Mouse (Mus musculus) cerebral cortex, adult 2 months (tissue): ENCODE measurements around the gene Polr2l.

Source experiments
- WGBS: fragments of 180-500 bp; shearing (Covaris S2); methylation state at CpG from one replicate; pipeline ENCODE4 v1.1.7; 2018; 5-methylcytosine and 5-hydroxymethylcytosine counted together

Polr2l gene

DNA sequence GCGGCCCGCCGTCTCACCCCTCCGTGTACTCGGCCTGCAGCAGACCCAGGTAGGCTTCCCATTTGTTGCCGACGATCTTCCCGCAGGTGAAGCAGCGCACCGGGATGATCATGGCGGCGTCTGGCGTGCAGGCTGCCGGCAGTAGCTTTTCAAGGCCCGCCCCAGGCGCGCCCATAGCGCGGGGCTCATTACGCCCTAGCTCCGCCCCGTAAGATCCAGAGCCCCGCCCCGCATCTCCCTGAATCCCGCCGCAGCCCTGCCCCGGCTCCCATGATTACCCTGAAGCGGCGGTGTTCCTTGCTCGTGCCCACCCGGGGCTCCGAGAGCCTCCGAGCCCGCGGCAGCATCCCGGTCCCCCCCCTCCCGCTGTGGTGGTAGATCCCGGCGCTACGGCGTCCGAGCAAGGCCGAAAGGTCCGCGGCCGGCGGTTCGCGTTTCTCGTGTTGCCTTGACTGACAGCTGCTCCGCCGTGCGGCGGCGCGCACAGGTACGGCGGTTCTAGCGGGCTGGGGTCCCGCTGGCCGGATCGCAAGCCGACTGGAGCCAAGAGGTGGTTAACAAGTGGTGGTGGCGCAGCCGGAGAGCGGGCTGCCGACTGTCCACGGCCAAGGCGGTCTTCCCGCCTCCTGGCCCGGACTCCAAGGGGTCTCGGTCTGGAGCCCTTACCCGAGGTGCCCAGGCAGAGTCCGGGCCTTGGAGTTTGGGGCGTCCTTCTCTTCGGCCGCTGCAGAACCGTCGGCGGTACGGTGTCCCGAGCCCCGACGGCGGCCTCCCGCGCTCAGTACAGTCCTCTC is at the start of gene Polr2l, which contains the start of gene Tspan4:
TSS of gene Polr2l (minus strand) at position 122 of the 794 bp plus-strand sequence.
TSS of gene Tspan4 (plus strand) at position 230 of the 794 bp plus-strand sequence.
- 1% methylated on average over 87 of the region's 87 CpGs for WGBS

DNA sequence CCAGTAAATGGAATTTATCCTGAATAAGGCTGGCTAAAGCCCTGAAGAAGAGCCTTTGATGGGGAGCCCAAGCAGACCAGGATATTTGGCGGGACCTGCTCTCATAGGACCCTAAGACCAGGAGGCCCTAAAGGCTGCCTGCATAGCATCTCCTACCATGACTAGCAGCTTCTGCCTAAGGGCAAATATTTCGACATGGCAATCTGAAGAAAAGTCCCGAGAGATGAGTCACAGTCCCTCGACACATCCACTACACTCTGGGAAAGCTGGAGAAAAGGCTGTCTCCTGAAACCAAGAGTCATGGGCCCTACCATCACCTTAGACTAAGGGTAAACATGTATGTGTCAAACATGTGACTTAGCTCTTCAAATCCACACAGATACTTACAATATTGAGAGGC is 49.3 kb upstream of the Polr2l start:
- WGBS = 94% methylated on average over 4 of the region's 4 CpGs

DNA sequence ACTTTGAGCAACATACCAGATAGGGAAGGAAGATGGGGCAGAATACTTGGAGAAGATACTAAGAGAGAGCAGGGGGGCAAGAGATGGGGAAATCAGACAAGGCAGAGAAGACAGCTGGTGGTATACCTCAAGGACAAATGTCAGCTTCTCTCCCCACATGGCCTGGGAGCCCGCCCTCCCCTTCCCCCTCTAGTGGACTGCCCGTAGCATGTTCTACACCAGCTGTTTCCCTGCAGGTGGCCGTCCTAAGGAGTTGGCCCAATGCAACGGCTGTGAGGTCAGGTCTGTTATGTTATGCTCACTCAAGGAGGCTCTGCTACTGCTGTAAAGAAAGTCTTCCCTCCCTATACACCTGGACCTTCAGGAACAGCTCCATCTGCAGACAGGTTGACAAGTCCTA is 48.1 kb upstream of the Polr2l start:
- WGBS = 68% methylated on average over 4 of the region's 4 CpGs

DNA sequence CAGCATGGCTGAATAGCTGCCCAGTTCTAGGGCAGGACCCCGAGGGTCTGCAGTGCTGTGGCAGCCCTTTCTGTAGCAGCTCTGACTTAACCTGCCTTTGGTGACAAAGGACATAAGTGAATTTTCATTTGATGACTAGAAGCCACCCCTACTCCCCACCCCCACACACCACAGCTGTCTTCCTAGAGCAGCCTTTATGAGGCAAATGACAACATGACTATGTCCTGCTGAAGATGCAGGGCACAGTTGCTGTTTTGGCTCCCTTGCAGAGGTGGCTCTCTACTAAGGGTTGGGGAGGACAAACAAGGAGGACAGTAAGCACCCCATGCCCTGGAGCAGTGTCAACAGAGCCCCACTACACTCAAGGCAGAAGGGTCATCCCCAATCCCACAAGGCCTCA is 44.9 kb upstream of the Polr2l start:
- WGBS = 92% methylated on average over 1 of the region's 1 CpGs

DNA sequence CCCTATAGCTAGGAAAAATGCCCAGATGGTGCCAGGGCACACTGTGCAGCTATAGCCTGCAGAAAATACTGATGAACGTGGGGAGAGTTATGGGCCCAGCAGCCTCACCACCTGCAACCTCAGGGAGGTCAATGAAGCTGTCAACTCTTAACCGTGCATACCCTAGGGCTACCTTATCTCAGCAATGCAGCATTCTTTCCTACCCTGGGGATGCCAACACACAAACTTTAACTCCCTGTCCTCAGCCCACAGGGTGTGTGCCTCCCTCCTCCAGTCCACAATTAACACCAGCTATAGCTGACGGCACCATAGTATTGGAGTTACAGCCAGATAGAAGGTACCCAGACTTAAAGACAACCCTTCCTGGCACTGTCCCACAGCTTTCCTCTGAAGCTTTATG is 44.0 kb upstream of the Polr2l start:
- 87% methylated on average over 3 of the region's 3 CpGs for WGBS

DNA sequence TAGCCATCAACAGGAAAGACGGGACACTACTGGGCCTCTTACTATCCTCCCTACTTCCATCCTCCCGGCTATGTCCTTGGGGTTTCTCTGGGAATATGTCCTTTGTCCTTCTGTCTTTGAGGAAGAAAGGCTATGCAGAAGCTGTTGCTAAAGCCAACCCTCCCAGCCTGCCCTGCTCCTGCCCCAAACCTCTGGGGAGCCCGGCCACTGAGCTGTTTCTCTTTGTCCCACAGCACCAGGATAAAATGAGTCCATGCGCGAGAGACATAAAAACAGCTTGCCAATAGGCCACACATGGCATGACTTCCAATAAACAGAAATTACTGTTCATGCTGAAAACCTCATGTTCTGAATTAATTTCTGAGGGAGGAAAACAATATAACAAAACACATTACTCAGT is 43.4 kb upstream of the Polr2l start:
- 83% methylated on average over 5 of the region's 5 CpGs for WGBS

DNA sequence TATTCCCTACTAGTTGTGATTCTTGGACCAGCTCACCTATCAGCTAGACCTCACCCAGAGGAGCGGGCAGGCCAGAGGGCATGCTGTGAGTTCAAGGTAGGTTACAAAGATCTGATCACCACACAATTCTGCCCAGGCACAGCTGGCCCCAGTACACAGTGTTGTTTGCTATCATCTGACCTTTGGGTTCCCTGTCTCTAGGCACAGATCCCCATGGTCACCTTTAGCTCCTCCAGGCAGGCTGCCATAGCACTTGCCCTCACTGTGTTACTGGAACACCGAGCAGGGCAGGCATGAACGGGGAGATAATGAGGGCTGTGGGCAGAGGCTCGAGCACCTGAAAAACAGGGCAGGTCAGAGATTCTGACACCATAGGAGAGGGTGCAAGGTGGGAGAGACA is 42.7 kb upstream of the Polr2l start:
- WGBS = 92% methylated on average over 4 of the region's 4 CpGs

DNA sequence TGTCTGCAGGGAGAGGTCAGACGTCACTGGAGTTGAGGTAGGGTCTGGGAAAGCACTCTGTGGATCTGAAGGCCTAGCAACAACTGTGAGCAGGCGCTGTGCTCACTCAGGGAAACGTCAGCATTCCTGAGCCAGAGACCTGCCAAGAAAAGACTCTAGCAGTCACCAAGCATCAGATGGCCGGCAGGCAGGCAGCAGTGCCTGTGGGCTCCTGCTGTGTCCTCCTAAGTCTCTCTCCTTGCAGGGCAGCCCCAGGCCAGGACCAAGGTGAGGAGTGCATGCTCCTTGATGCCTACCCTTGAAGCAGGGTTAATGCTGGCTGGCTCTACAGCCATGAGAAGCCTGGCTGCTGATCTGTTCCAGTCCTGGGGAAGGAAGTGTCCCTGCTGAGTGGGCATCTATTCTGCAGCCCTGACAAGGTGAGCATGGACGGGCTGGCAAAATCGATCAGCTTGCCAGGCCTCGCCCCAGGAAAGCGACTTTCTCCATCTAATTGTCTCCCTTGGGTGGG is 35.8 kb upstream of the Polr2l start:
- 70% methylated on average over 8 of the region's 8 CpGs for WGBS

DNA sequence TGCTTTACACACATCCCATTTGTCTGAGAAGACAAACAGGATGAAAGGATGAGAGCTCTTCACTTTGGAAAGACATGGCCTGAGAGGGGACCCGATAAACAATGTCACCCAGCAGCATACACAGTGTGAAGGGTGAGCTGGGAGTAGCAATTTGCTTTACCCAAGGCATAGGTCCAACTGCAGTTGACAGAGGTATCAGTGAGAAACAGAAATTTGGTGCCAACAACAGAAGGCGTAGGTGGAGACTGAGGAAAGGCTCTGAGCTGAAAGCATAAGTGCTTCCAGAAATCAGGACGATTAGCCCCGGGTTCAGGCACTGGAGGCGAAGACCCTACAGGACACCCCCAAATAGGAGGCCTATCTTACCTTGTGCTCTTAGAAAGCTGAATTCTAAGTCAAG is 35.3 kb upstream of the Polr2l start:
- 72% methylated on average over 5 of the region's 5 CpGs for WGBS

DNA sequence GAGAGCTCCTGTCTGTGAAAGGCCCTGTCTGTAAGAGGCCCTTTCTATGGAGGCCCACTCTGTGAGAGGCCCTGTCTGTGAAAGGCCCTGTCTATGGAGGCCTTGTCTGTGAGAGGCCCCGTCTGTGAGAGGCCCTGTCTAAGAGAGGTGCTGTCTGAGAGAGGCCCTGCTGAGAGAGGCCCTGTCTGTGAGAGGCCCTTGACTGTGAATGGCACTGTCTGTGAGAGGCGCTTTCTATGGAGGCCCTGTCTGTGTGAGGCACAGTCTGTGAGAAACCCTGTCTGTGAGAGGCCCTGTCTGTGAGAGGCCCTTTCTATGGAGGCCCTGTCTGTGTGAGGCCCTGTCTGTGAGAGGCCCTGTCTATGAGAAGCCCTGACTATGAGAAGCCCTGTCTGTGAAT is 31.3 kb upstream of the Polr2l start:
- WGBS = 87% methylated on average over 2 of the region's 2 CpGs

DNA sequence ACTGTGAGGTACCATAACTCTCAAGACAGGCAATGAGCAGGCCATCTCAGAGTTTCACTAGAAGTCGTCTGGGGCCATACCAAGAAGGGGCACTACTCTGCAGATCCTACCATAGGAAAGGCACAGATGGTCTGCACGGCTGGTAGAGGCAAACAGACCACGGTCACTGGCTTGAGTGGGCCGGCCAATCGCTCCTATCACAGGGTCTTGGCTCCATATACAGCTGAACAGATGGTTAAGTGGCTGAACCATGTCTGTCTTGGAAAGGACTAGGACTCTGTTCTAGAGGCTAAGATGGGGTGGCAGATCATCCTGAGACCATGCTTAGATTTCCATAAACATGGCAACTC is 27.6 kb upstream of the Polr2l start:
- 84% methylated on average over 5 of the region's 5 CpGs for WGBS

DNA sequence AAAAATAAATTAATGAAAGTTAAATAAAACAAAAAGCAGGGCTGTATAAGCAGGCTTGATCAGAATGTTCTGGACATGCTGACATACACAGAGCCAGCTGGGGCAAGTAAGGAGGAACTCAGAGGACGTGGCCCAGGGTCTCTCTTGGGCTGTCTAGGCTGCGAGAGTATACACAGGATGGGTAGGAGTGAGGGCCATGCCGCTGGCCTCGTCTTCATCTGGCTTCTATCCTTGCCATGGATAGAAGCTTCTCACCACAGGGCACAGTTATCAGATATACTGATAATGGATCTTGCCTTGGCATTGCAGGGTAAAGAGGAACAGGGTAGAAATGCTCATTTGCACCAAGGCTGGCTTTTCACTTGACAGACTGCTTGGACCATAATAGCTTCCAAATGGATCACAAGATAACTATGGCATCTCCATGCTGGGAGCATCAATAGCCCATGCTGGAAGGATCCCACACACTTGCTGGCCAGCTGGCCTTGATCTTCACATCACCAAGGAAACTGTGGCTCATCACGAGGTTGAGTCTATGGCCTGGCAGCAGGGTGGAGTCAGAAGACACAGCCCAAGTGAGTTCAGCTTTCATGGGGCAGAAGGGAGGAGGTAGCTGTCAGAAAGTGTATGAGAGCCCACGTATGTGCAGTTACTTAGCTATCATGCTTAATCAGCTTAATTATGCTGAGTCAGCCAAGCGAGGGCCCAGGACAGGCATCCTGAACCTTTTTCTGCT is 27.1 kb upstream of the Polr2l start:
- 84% methylated on average over 7 of the region's 7 CpGs for WGBS

DNA sequence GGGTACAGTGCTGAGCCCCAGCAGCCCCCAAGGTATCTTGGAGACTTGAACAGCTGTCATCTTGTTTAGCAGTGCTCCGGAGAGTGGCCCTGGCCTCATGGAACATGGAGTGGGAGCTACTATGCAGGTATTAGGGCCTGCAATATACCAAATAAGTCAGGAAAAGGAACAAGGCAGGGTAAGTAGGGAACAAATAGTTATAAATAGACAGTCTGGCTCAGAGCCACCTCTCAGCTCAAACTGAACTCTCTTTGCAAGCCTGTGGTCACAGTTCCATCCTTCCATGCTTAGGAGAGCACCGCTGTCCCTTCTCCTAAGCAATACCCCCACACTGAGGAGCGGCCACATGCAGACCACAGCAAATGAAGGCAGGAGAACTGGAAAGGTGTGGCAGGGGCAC is 22.7 kb upstream of the Polr2l start:
- WGBS = 84% methylated on average over 3 of the region's 3 CpGs

DNA sequence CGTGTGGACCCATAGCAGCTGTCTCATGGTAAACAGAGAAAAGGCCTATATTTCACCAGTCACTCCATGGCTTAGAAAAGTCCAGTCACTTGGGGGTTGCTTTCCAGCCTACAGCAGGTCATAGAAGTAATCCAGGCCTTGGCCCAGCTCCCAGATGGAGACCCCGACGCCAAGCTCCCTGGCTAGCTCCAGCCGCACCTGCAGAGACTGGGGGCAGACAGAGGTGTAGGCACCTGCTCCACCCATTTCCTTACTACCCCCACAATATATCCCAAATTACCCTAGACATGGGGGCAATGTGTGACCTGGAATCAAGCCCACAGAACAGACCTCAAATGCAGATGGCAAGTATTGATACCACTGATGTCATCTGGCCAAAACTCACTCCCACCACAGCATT is 21.0 kb upstream of the Polr2l start:
- WGBS = 83% methylated on average over 4 of the region's 4 CpGs

DNA sequence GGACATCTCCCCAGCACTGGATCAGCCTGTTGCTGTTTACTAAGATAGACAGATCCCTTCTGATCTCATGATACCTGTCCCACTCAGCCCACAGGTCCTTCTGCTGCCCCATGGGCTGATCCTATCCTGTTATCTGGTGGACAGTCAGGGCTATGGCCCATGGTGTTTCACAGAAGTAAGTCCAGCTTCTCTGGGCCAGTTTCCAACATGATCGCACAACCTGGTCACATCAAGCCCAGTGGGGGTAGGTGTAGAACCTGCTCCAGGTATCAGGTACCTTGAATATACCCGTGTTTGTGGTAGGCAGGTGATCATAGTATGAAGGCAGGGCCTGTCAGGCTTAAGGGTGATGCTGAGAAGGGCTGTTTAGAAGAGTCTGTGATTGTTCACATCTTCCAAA is 20.4 kb upstream of the Polr2l start:
- WGBS = 87% methylated on average over 2 of the region's 2 CpGs

DNA sequence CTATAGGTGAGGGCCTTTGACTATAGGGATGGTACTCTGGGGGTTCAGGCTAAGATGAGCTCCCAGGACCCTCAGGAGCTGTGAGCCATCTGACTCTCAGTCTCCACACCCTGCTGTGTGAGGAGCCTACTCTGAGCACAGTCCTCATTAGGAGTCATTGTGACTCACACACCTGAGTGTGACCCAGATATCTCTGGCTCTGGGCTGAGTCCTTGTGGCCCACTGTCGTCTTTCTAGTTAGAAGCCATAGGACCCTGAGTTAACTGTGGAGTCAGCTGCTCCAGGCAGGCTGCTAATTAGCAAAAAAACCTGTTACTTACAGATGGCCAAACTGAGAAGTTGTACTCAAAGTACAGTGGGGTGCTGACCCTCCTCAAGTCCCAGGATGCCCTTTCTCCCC is 18.8 kb upstream of the Polr2l start:
- WGBS = 74% methylated on average over 1 of the region's 1 CpGs

DNA sequence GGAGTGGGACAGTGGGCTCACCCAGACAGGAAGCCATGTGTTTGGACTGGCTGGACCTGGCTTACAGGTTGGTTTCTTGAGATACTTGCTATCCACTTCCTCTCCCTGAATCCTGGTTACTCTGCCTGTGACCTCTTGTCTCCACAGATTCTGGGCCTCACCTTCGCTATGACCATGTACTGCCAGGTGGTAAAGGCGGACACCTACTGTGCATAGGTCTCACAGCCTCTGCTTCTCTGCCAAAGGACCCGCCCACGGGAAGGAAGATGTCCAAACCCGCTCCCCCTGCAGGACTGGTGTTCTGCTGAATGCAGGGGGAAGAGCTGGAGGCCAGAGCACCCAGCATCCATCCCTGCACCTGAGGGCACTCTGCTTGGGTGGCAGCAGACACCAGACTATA is 17.8 kb upstream of the Polr2l start:
- WGBS = 86% methylated on average over 5 of the region's 5 CpGs

DNA sequence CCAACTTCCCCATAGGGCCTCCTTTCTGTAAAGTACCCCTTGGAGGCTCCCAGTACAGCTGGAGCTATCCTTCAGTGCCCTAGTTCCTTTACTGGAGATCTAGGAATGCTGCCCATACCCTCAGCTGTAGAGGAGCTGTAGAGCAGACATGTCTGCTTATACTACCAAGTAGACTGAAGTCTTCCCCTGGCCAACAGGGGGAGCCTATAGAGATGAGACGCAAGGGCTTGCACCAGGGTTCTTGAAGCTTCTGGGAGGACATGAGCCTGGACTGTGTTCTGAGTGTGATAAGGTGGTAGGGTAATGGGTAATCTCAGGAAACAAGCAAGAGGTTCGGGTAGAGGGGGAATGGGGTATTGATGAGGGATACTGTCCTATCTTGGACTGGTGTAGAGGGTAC is 16.2 kb upstream of the Polr2l start:
- WGBS = 91% methylated on average over 2 of the region's 2 CpGs

DNA sequence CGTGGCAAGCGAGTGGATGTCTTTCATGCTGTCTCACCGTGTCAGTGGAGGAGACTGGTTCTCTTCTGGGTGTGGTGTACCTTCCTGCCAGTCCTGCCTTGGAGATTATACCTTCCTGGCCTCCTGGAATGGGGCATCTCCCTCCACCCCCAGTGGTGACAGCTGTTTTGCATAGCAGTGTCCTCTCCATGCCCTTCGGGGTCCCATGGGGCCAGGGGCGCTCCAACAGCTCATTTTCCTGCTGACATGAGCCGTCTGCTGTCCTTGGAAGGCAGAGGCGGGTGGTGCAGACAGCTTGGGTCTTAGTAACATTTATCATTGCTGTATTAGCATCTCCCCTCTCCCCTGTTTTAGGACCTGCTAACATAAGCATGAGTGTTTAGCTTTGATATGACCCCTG is 12.2 kb upstream of the Polr2l start:
- WGBS = 78% methylated on average over 7 of the region's 7 CpGs

DNA sequence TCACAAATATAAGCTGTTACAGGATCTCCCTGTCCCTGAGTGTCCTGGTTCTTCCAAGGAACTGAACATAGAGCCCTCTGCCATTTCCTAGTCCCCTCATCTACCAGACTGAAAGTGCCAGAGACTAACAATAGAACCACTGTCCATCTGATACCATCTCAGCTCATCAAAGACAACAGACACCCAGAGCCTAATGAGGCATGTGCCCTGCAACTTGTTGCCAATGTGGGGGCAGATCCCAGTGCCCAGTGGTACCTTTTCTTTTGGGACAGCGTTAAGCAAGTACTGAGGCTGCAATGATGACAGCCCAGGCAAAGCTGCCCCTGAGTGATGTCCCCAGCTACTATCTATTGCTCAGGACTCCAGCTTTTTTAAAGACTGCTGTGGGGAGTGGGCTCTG is 11.3 kb upstream of the Polr2l start:
- WGBS = 86% methylated on average over 1 of the region's 1 CpGs

DNA sequence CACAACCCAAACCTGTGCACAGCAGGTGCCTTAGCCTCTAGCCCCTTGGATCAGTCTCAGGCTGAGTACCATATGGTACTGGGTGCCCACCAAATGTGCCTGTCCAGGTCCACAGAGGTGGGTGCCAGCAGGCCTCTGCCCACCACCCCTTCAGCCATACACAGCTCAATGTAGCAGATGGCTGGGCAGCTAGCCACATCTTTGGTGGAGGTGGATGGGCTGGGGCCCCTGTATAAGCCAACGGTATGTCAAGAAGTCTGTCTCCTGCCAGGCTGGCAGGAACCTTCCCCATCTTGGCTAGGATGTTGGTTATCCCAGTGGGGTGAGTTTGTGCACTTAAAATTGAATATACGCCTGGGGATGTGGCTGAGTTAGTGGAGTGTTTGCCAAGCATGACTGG is 10.7 kb upstream of the Polr2l start:
- WGBS = 36% methylated on average over 2 of the region's 2 CpGs

DNA sequence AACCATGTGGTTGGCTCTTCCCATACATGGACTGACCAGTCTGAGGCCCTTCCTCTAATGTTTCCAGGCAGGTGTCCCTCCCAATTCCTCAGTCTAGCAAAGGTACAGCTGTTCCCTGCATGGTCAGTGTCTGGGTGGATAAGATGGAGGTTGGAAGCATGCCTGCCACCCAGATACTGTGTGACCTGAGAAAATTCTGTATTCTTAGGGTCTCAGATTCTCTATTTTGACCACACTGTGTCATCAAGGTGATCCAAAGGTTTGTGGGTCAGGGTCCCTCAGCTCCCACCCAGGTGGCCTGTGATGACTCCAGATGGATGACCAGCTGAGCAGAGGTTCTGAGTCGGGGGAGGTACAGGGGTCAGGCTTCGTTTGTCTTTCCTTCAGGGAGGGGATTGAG is 10.3 kb upstream of the Polr2l start:
- WGBS = 87% methylated on average over 2 of the region's 2 CpGs
